ENCODE assay signal across 14 mouse cellular contexts in genomic region chr2:75823736-75824135, GRCm38 (mm10). TPM values are rescaled to one million over a fixed set of nuclear protein-coding genes. Genes with fewer than 3 reads are reported as not detected.
DNase-seq lines count a peak whose midpoint lies in the region; ATAC-seq and TF ChIP-seq lines count a peak whose summit lies in the region.
"Had no signal": no experiment of that assay in that cellular context is flagged by ENCODE, and none has a peak within 500 bp of the region (broad histone marks: within the 10 kb centered on the region; RNA-seq: fewer than 3 reads in every experiment).

No protein-coding gene starts in this region.

- H3K4me2 ChIP-seq in liver, embryonic 13.5 days: no peak overlapping the region
- no peak overlapping the region for H3K4me2 ChIP-seq in intestine, embryonic 15.5 days (replicated peaks)
- H3K4me2 ChIP-seq: heart, embryonic 15.5 days had no signal

- WGBS in liver, embryonic 13.5 days (ENCODE audit: insufficient replicate concordance): 20% methylated on average over 7 of the region's 7 CpGs
- 54% methylated on average over 7 of the region's 7 CpGs for WGBS in intestine, embryonic 15.5 days

- H3K9me3 ChIP-seq in G1E (replicated peaks): no peaks in the 10 kb centered on the region
- no peaks in the 10 kb centered on the region for H3K9me3 ChIP-seq in liver, embryonic 13.5 days (replicated peaks)
- no peaks in the 10 kb centered on the region for H3K9me3 ChIP-seq in intestine, embryonic 15.5 days
- H3K9me3 ChIP-seq: heart, embryonic 15.5 days had no signal

- peak overlapping the region; percentile 23; the same call in 1 of the 2 replicates for H3K27ac ChIP-seq in liver, embryonic 13.5 days
- no peak overlapping the region for H3K27ac ChIP-seq in intestine, embryonic 15.5 days
- H3K27ac ChIP-seq: heart, embryonic 15.5 days had no signal

- no peak overlapping the region for H3K4me3 ChIP-seq in G1E (ENCODE audit: low read depth, low read length)
- H3K4me3 ChIP-seq in liver, embryonic 13.5 days (replicated peaks): no peak overlapping the region
- H3K4me3 ChIP-seq in intestine, embryonic 15.5 days (replicated peaks): no peak overlapping the region
- H3K4me3 ChIP-seq: heart, embryonic 15.5 days had no signal

- peak; percentile 43 for ATAC-seq in G1E (ENCODE audit: extremely low read depth, insufficient number of reproducible peaks, low FRiP score, poor library complexity, severe bottlenecking)
- no peak for ATAC-seq in liver, embryonic 13.5 days (ENCODE audit: low read depth)
- ATAC-seq in intestine, embryonic 15.5 days: no peak
- no peak for ATAC-seq in erythroid progenitor cell, adult 5-6 weeks (replicated peaks; ENCODE audit: low FRiP score, poor library complexity, severe bottlenecking)
- ATAC-seq: intestine, postnatal 0 days; Patski had no signal

- peak; percentile 12 to 16 for DNase-seq in B cell, adult 2 months
- no peak for DNase-seq in G1E (ENCODE audit: low spot score)
- no peak for DNase-seq in liver, embryonic 13.5 days
- peak; percentile 35 for DNase-seq in splenic B cell, adult 2 months (ENCODE audit: low read depth, low spot score)
- DNase-seq in gastrocnemius, adult 18-20 months (ENCODE audit: low spot score): no peak
- DNase-seq: adrenal gland, postnatal 25 days; cerebellum, postnatal 10 days; layer of hippocampus, postnatal 36 days; midbrain, embryonic 14.5 days had no signal

- peaks cover 24% of the 10 kb centered on the region for H3K27me3 ChIP-seq in G1E (ENCODE audit: insufficient read depth, low read length)
- H3K27me3 ChIP-seq in liver, embryonic 13.5 days: no peaks in the 10 kb centered on the region
- H3K27me3 ChIP-seq in splenic B cell, adult 2 months (ENCODE audit: control insufficient read depth, insufficient read depth, low read length, poor library complexity, severe bottlenecking): no peaks in the 10 kb centered on the region
- H3K27me3 ChIP-seq in intestine, embryonic 15.5 days (replicated peaks): no peaks in the 10 kb centered on the region
- H3K27me3 ChIP-seq: heart, embryonic 15.5 days; Patski had no signal

- no peak for TF ChIP-seq CTCF in G1E (IDR thresholded peaks at IDR 0.05; ENCODE audit: low read depth, low read length)

- H3K4me1 ChIP-seq in G1E (ENCODE audit: insufficient read depth, low read depth, low read length): peaks cover 21% of the 10 kb centered on the region
- peaks cover 4% of the 10 kb centered on the region for H3K4me1 ChIP-seq in liver, embryonic 13.5 days (replicated peaks)
- no peaks in the 10 kb centered on the region for H3K4me1 ChIP-seq in intestine, embryonic 15.5 days (replicated peaks)
- H3K4me1 ChIP-seq: heart, embryonic 15.5 days had no signal

- H3K9ac ChIP-seq in liver, embryonic 13.5 days: no peak overlapping the region
- no peak overlapping the region for H3K9ac ChIP-seq in intestine, embryonic 15.5 days
- H3K9ac ChIP-seq: heart, embryonic 15.5 days had no signal

- peaks cover 5% of the 10 kb centered on the region for H3K36me3 ChIP-seq in G1E (replicated peaks)
- no peaks in the 10 kb centered on the region for H3K36me3 ChIP-seq in liver, embryonic 13.5 days
- no peaks in the 10 kb centered on the region for H3K36me3 ChIP-seq in splenic B cell, adult 2 months (ENCODE audit: control insufficient read depth, insufficient read depth, low read length, poor library complexity, severe bottlenecking)
- H3K36me3 ChIP-seq in intestine, embryonic 15.5 days: no peaks in the 10 kb centered on the region
- H3K36me3 ChIP-seq: heart, embryonic 15.5 days had no signal

RNA-seq across cellular contexts. Expression of gene Agps, which starts 8.2 kb away (rescaled TPM):
- 80.7 and 87.7 TPM in 2 replicates for total RNA-seq in G1E (2014; fragmentation: Nextera tagmentation)
- 64.7 and 77.9 TPM in 2 replicates for total RNA-seq in G1E (2017)
- polyA plus RNA-seq in G1E (2012): 10.4 and 11.2 TPM in 2 replicates
- polyA plus RNA-seq in liver, embryonic 13.5 days (2015; fragmentation: Nextera tagmentation; extraction: Ambion mirVana): 14.3 and 18.2 TPM in 2 replicates
- 29.3 and 32.9 TPM in 2 replicates for polyA plus RNA-seq in intestine, embryonic 15.5 days (2015; fragmentation: Nextera tagmentation; extraction: Ambion mirVana)
- total RNA-seq in gastrocnemius, adult 18-20 months (2021): 10 to 100 TPM; 20.8 to 21.4 TPM
- 39.4 and 41.8 TPM in 2 replicates for total RNA-seq in erythroid progenitor cell, adult 5-6 weeks (2015; ENCODE audit: low replicate concordance)
- total RNA-seq in erythroid progenitor cell, adult 5-6 weeks (2017; ENCODE audit: low replicate concordance): 13.2 and 31.8 TPM in 2 replicates

Comparison
In these comparisons a context has a peak if more than half of its experiments do, and no peak if none do; other contexts are left out.
1. DNase-seq: peak in B cell, adult 2 months (2 of 2) and splenic B cell, adult 2 months (single experiment); none in G1E (single experiment), liver, embryonic 13.5 days (single experiment) and gastrocnemius, adult 18-20 months (single experiment).